Mouse (Mus musculus): ENCODE measurements at regions not wholly inside any gene's neighbourhood (a gene's known extent, or its start where the extent isn't known, plus 50 kb on each side); places are given as distances from the start of the nearest gene placed in this dataset.

DNA sequence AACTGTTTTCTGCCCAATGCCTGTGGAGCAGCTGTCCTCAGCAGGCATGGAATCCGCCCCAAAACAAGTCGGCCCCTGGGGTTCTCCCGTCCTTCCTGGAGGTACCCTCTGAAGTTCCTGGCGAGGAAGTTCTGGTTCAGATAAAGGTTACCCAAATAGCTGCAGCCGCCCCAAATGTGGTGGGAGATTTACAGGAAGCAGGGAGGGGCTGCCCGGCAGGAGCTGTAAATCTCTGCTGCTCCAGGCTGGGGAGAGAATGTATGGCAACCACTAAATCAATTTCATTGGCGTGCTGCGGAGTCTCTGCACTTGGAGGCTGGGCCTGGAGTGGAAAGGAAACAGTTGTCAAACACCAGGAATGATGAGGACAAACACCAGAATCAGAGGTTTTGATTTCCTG, 107.9 kb upstream of the Mycn start:
- TF ChIP-seq ZC3H11A (IDR thresholded peaks at IDR 0.05; ENCODE audit: borderline replicate concordance, low read depth, low read length): no peak
- no peaks in the 10 kb centered on the region for H3K9me3 ChIP-seq (ENCODE audit: control insufficient read depth, insufficient read depth, low read depth, low read length)
- in situ Hi-C loops (cut with MboI; ENCODE audit: low sequenced_read_pairs in 2 of 2, unreplicated experiment in 2 of 2): no loop called here
- H3K4me1 ChIP-seq (ENCODE audit: control insufficient read depth in 2 of 2, insufficient read depth in 2 of 2, low read length in 2 of 2, poor library complexity in 1 of 2): no peaks in the 10 kb centered on the region
- no peak for DNase-seq (ENCODE audit: low read depth, low spot score)
- no peak overlapping the region for H3K9ac ChIP-seq (ENCODE audit: insufficient read depth, low read depth, low read length, poor library complexity, severe bottlenecking)
- H3K4me3 ChIP-seq (ENCODE audit: insufficient read depth in 1 of 2, low read depth in 1 of 2, low read length in 2 of 2, poor library complexity in 1 of 2, severe bottlenecking in 1 of 2): no peak overlapping the region
- H3K27ac ChIP-seq (ENCODE audit: insufficient read depth, low read depth, low read length, poor library complexity, severe bottlenecking): no peak overlapping the region
- no peaks in the 10 kb centered on the region for H3K36me3 ChIP-seq (ENCODE audit: control insufficient read depth, insufficient read depth, low read length, poor library complexity, severe bottlenecking)

DNA sequence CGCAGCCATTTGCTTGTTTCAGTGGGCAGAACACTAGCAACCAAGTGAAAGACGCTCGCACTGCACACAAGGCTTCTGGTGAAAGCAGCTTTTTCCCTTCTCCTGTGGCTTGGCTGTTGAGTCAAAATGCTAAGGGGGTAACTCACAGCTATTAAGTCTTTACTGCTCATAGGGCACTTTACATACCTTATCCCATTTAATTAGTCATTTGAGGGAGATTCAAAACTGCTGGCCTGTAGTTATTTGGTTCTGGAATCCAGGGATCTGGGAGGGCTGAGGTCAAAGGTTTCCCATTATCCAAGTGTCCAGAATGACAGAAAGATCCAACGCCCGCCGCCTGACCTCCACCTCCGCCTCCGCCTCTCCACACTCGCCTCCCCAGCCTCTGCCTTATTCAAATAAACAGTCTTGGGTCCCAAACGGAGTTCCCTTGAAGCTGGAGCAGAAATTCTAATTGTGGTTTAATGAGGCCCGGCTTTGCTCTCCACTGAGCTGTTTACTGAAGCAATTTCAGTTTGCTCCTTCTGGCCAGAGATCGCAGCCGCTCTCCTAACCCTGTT, 106.5 kb upstream of the Mycn start:
- in situ Hi-C loops (cut with MboI; ENCODE audit: low sequenced_read_pairs in 2 of 2, unreplicated experiment in 2 of 2): no loop called here
- Histone ChIP-seq H3K4me3 (ENCODE audit: insufficient read depth in 1 of 2, low read depth in 1 of 2, low read length in 2 of 2, poor library complexity in 1 of 2, severe bottlenecking in 1 of 2) (no peak overlapping the region), H3K36me3 (ENCODE audit: control insufficient read depth, insufficient read depth, low read length, poor library complexity, severe bottlenecking) (no peaks in the 10 kb centered on the region), H3K9me3 (ENCODE audit: control insufficient read depth, insufficient read depth, low read depth, low read length) (no peaks in the 10 kb centered on the region), H3K4me1 (ENCODE audit: control insufficient read depth in 2 of 2, insufficient read depth in 2 of 2, low read length in 2 of 2, poor library complexity in 1 of 2) (no peaks in the 10 kb centered on the region), H3K27ac (ENCODE audit: insufficient read depth, low read depth, low read length, poor library complexity, severe bottlenecking) (no peak overlapping the region), H3K9ac (ENCODE audit: insufficient read depth, low read depth, low read length, poor library complexity, severe bottlenecking) (no peak overlapping the region)
- TF ChIP-seq CHD2 (IDR thresholded peaks at IDR 0.05; ENCODE audit: low read depth, low read length): no peak
- DNase-seq (ENCODE audit: low read depth, low spot score): no peak

DNA sequence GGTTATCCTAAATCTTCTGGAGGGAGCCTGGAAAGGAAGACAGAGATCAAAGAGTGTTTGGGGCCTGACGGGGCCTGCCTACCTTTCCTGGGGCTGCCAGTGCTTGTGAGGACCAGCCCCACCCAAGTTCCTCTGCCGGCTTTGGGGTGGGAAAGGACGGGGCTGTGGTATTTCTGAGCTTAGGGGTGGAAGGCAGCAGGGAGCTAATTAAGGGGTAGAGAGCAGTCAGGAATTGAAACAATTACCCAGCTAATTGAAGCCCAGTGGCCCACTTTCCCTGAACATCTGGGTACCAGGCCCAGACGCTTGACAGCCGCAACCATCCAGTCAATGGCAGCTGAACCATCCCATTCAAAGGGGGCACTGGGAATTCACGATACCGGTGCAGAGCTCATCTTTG, 101.2 kb upstream of the Mycn start:
- Histone ChIP-seq H3K4me1 (ENCODE audit: control insufficient read depth in 2 of 2, insufficient read depth in 2 of 2, low read length in 2 of 2, poor library complexity in 1 of 2) (no peaks in the 10 kb centered on the region), H3K9me3 (ENCODE audit: control insufficient read depth, insufficient read depth, low read depth, low read length) (no peaks in the 10 kb centered on the region), H3K27ac (ENCODE audit: insufficient read depth, low read depth, low read length, poor library complexity, severe bottlenecking) (no peak overlapping the region), H3K36me3 (ENCODE audit: control insufficient read depth, insufficient read depth, low read length, poor library complexity, severe bottlenecking) (no peaks in the 10 kb centered on the region), H3K4me3 (ENCODE audit: insufficient read depth in 1 of 2, low read depth in 1 of 2, low read length in 2 of 2, poor library complexity in 1 of 2, severe bottlenecking in 1 of 2) (no peak overlapping the region), H3K9ac (ENCODE audit: insufficient read depth, low read depth, low read length, poor library complexity, severe bottlenecking) (no peak overlapping the region)
- TF ChIP-seq MAFK (IDR thresholded peaks at IDR 0.05; ENCODE audit: insufficient read depth, low read depth, low read length): no peak
- TF ChIP-seq ZC3H11A (IDR thresholded peaks at IDR 0.05; ENCODE audit: borderline replicate concordance, low read depth, low read length): no peak
- no peak for TF ChIP-seq HCFC1 (IDR thresholded peaks at IDR 0.05; ENCODE audit: borderline replicate concordance, insufficient read depth, low read length)
- no peak for TF ChIP-seq CHD2 (IDR thresholded peaks at IDR 0.05; ENCODE audit: low read depth, low read length)
- no peak for TF ChIP-seq ZNF384 (IDR thresholded peaks at IDR 0.05; ENCODE audit: low read depth, low read length)
- in situ Hi-C loops (cut with MboI; ENCODE audit: low sequenced_read_pairs in 2 of 2, unreplicated experiment in 2 of 2): no loop called here
- no peak for DNase-seq (ENCODE audit: low read depth, low spot score)

DNA sequence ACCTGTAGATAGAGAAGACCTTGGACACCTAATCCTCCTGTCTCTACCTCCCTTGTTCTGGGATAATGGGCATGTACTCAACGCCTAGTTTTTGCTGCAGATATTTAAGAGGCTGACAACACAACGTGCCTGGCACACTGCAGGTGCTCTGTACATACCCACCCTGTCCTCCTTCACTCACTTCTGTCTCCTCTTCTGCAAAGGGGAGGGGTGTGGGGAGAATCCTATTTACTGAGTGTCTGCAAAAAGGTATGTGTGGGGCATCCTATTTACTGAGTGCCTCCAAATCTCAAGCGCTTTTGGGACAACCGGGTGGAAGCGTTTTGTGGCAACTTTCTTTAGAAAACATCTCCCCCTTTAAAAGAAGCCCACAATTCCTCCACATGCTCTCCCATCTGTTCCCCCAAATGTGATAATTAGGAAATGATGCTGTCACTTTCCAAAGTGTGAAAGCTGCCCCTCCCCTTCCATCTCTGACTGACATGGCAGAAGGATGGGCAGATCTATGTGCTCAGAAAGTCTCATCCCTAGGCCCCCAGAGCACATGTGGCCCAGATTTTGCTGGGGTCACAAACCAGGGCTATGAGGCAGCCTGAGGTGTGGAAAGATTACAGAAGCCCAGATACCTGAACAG, 93.5 kb upstream of the Mycn start:
- no peak overlapping the region for H3K27ac ChIP-seq (ENCODE audit: insufficient read depth, low read depth, low read length, poor library complexity, severe bottlenecking)
- H3K9ac ChIP-seq (ENCODE audit: insufficient read depth, low read depth, low read length, poor library complexity, severe bottlenecking): no peak overlapping the region
- no peak overlapping the region for H3K4me3 ChIP-seq (ENCODE audit: insufficient read depth in 1 of 2, low read depth in 1 of 2, low read length in 2 of 2, poor library complexity in 1 of 2, severe bottlenecking in 1 of 2)
- DNase-seq (ENCODE audit: low read depth, low spot score): no peak
- H3K36me3 ChIP-seq (ENCODE audit: control insufficient read depth, insufficient read depth, low read length, poor library complexity, severe bottlenecking): no peaks in the 10 kb centered on the region
- no peaks in the 10 kb centered on the region for H3K4me1 ChIP-seq (ENCODE audit: control insufficient read depth in 2 of 2, insufficient read depth in 2 of 2, low read length in 2 of 2, poor library complexity in 1 of 2)
- TF ChIP-seq CHD2 (IDR thresholded peaks at IDR 0.05; ENCODE audit: low read depth, low read length) (no peak), ZC3H11A (IDR thresholded peaks at IDR 0.05; ENCODE audit: borderline replicate concordance, low read depth, low read length) (no peak), ZNF384 (IDR thresholded peaks at IDR 0.05; ENCODE audit: low read depth, low read length) (no peak), MAFK (IDR thresholded peaks at IDR 0.05; ENCODE audit: insufficient read depth, low read depth, low read length) (no peak), HCFC1 (IDR thresholded peaks at IDR 0.05; ENCODE audit: borderline replicate concordance, insufficient read depth, low read length) (no peak)
- H3K9me3 ChIP-seq (ENCODE audit: control insufficient read depth, insufficient read depth, low read depth, low read length): no peaks in the 10 kb centered on the region
- in situ Hi-C loops (cut with MboI; ENCODE audit: low sequenced_read_pairs in 2 of 2, unreplicated experiment in 2 of 2): no loop called here

DNA sequence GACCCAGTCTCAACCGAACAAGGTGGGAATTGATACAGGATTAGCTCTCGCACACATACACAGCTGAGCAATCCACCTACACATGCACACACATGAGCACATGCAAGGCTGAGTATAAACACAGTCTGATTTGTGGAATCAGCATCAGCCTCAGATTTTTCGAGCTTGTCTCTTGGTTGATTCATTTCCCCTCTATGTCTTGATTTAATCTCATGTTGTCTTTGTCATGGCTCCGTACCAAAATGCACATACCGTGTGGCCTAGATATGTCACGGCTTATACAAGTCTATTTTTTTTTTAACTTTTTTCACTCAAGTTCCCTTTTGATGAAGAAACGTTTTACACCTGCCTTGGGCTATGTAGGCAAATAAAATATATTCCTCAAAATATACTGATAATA, 88.6 kb upstream of the Mycn start:
- Histone ChIP-seq H3K9ac (ENCODE audit: insufficient read depth, low read depth, low read length, poor library complexity, severe bottlenecking) (no peak overlapping the region), H3K4me3 (ENCODE audit: insufficient read depth in 1 of 2, low read depth in 1 of 2, low read length in 2 of 2, poor library complexity in 1 of 2, severe bottlenecking in 1 of 2) (no peak overlapping the region), H3K4me1 (ENCODE audit: control insufficient read depth in 2 of 2, insufficient read depth in 2 of 2, low read length in 2 of 2, poor library complexity in 1 of 2) (no peaks in the 10 kb centered on the region), H3K27ac (ENCODE audit: insufficient read depth, low read depth, low read length, poor library complexity, severe bottlenecking) (no peak overlapping the region), H3K36me3 (ENCODE audit: control insufficient read depth, insufficient read depth, low read length, poor library complexity, severe bottlenecking) (no peaks in the 10 kb centered on the region), H3K9me3 (ENCODE audit: control insufficient read depth, insufficient read depth, low read depth, low read length) (no peaks in the 10 kb centered on the region)
- TF ChIP-seq ZNF384 (IDR thresholded peaks at IDR 0.05; ENCODE audit: low read depth, low read length) (no peak), MAFK (IDR thresholded peaks at IDR 0.05; ENCODE audit: insufficient read depth, low read depth, low read length) (no peak), HCFC1 (IDR thresholded peaks at IDR 0.05; ENCODE audit: borderline replicate concordance, insufficient read depth, low read length) (no peak), CHD2 (IDR thresholded peaks at IDR 0.05; ENCODE audit: low read depth, low read length) (no peak), ZC3H11A (IDR thresholded peaks at IDR 0.05; ENCODE audit: borderline replicate concordance, low read depth, low read length) (no peak)
- in situ Hi-C loops (cut with MboI; ENCODE audit: low sequenced_read_pairs in 2 of 2, unreplicated experiment in 2 of 2): no loop called here
- no peak for DNase-seq (ENCODE audit: low read depth, low spot score)

All from ES-E14 (cell line).